Mouse (Mus musculus) brain, embryonic 14.5 days (tissue): ENCODE data around the gene Scyl1. TPM values are rescaled to one million over a fixed set of nuclear protein-coding genes. Genes with fewer than 3 reads are reported as not detected.
"Not testable (repeated sequence)": the region's sequence is repeated elsewhere in the genome, so short reads cannot be mapped to it uniquely, and the experiment has no call there.

Experiments used
- DNase-seq: peaks from one replicate; pipeline ENCODE4 v3.0.0-alpha.2; 2011; ENCODE audit warnings: low read depth
- CTCF ChIP-seq: fragments of 200-500 bp; IDR thresholded peaks from 2 replicates; pipeline ENCODE4 v1.5.1; 2012; ENCODE audit warnings: inconsistent platforms, mild to moderate bottlenecking, moderate library complexity, borderline replicate concordance; ENCODE audit not compliant: insufficient read depth, insufficient read length; ENCODE audit errors: extremely low read depth
- POLR2A ChIP-seq: fragments of 200-500 bp; IDR thresholded peaks from 2 replicates; pipeline ENCODE4 v1.6.1; 2012; ENCODE audit warnings: mild to moderate bottlenecking, inconsistent platforms, borderline replicate concordance; ENCODE audit not compliant: poor library complexity, insufficient read depth, insufficient read length, severe bottlenecking; ENCODE audit errors: extremely low read depth
- polyA plus RNA-seq: library from polyadenylated mRNA; depleted of rRNA; stranded (reverse); fragments of >200 nt; gene quantifications from 2 replicates; pipeline ENCODE4 v1.2.3, GENCODE M21; 2012; rRNA removed

Scyl1 gene
- polyA plus RNA-seq = 130 and 153 TPM in 2 replicates

GRCm38 (mm10) chr19:5770925-5771860, at the start of gene Scyl1:
TSS of gene Scyl1 (minus strand) at chr19:5771419.
- TF ChIP-seq CTCF (no peak), POLR2A (peak; percentile 93)
- peak; percentile 93 for DNase-seq

GRCm38 (mm10) chr19:5819549-5819948, 48.3 kb upstream of the Scyl1 start:
- no peak for DNase-seq
- TF ChIP-seq POLR2A (no peak), CTCF (peak; percentile 36; the same call in 1 of the 2 replicates)

- TF ChIP-seq POLR2A (no peak), CTCF (no peak)
- DNase-seq = no peak
Measured at GRCm38 (mm10) chr19:5818590-5818977, 47.4 kb upstream of the Scyl1 start.

DNA sequence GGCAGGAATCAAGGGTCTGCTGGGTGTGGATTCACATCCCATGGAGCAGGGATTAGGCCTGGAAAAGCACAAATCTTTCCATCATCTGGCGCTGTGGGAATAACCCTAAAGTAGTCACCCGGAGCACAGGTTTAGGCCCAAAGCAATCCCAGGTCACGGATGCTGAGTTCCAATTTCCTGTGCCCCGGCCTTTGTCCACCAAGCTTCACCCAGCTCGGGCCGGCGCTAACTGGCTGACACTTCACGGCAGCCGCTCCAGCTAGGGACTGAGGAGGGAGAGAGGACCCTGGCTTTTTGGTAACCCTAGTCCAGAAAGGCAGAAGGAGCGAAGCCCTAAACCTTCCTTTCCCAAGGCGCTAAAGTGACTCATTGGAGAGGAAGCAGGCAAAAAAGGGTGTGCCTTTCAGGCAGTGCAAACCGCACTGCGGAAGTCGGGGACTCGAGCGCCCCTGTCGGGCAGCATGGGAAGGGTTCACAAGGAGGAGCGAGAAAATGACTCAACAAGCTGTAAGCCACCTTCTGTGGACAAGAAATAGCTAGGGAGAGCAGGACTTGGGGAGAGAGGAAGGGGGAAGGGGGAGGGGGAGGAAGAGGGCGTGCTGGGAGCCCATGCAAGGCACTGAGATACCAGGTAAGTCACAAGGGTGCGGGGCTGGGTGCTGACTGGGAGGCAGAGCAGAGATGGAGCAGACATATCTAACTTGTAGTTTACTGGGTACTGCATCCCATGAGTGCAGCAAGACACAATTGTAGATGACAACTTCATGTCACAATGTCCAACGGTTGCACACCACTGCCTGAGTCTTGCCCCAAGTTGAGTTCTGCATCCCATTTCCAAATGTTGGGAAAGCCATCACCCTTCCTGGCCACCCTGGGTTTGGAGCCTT, 46.7 kb upstream of the Scyl1 start:
- DNase-seq = peak; percentile 91
- TF ChIP-seq POLR2A (peak; percentile 42; the same call in 1 of the 2 replicates), CTCF (peak; percentile 94)

DNA sequence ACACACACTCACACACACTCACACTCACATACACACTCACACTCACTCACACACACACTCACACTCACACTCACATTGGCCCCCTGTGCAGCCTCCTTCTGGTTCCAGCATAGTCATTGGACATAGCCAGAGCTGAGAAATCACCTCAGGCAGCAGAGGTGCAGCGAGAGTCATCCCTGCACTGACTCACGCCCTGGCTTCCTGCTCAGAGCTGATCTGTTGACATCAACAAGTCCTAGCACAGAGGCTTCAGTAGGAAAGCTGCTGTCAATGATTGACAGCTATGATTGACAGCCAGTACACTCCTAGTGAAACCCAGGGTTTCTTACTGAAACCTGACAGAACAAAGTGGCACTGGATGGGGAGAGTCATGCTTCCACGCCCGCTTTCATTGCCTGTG, 44.7 kb upstream of the Scyl1 start:
- TF ChIP-seq CTCF (no peak), POLR2A (no peak)
- no peak for DNase-seq

DNA sequence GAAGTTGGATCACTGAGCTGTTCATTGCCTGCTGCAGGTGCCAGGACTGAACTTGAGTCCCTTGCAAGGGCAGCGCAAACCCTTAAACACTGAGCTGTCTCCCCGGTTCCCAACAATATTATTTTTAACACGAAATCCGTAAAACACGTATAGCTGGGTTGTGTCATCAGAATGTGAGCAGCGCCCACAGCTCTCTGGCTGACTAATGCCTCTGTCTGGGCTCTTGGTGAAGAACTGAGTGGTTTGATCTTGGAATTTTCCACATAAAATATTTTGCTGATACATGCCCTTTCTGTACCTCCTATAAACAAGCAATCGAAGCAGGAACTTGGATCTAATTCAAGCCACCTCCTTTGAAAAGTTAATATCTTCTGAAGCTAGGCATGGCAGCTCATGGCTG, 43.8 kb upstream of the Scyl1 start:
- no peak for TF ChIP-seq POLR2A
- TF ChIP-seq CTCF = no peak
- no peak for DNase-seq

DNA sequence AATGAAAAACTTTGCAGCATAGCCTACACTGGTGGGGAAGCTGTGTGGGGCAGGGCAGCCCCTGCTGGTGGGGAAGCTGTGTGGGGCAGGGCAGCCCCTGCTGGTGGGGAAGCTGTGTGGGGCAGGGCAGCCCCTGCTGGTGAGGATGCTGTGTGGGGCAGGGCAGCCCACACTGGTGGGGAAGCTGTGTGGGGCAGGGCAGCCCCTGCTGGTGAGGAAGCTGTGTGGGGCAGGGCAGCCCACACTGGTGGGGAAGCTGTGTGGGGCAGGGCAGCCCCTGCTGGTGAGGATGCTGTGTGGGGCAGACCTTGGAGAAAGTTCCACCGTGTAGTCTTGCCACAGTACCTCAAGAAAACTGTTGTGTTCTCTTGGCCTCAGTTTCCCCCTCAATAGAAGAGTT, 42.8 kb upstream of the Scyl1 start:
- DNase-seq = not testable (repeated sequence)

- no peak for DNase-seq
- TF ChIP-seq CTCF (no peak), POLR2A (no peak)
Measured at GRCm38 (mm10) chr19:5813567-5813966, 42.3 kb upstream of the Scyl1 start.

DNA sequence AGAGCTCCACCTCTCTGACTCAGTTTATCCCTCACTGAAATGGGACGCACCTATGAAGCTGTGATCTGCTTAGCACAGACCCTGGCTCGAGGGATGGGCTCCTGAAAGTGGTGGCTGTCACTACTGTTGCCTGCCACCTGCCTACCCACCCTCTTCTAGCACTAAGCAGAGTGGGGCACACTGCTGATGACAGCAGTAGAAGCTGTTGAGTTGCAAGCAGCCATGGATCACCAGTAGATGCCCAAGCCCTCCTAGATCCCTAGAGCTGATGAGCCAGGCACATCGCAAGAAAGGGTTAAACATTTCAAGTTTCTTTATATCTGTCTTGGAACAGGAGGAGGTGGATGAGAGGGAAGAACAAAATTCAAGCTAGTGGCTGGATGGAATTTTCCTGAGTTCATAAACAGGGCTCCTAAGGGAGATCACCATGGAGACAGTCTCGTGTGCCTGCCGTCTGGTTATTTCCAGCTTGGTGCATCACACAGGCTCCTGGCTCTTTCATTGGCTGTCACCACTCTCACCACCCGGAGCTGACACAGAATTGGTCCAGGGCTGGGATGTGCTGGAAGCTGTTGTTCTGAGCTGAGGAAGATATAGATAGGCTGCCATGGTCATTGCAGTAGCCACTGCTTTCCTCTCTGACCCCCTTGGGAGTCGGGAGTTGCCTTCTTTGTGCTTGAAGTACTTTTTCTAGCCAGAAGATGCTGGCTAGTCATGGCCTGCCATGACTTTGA, 40.7 kb upstream of the Scyl1 start:
- DNase-seq = peak; percentile 97
- TF ChIP-seq POLR2A (peak; percentile 28; the same call in 1 of the 2 replicates), CTCF (no peak)

GRCm38 (mm10) chr19:5810840-5811563, 39.8 kb upstream of the Scyl1 start:
- no peak for DNase-seq

GRCm38 (mm10) chr19:5810103-5810839, 39.1 kb upstream of the Scyl1 start:
- TF ChIP-seq CTCF = no peak
- no peak for TF ChIP-seq POLR2A
- peak; percentile 49 for DNase-seq

More at GRCm38 (mm10) chr19:5810840-5811563, 39.8 kb upstream of the Scyl1 start:
- TF ChIP-seq CTCF = no peak
- no peak for TF ChIP-seq POLR2A
